Mouse (Mus musculus): ENCODE measurements around the gene Zswim1.
"Not testable (repeated sequence)": the region's sequence is repeated elsewhere in the genome, so short reads cannot be mapped to it uniquely, and the experiment has no call there.

The Zswim1 gene

DNA sequence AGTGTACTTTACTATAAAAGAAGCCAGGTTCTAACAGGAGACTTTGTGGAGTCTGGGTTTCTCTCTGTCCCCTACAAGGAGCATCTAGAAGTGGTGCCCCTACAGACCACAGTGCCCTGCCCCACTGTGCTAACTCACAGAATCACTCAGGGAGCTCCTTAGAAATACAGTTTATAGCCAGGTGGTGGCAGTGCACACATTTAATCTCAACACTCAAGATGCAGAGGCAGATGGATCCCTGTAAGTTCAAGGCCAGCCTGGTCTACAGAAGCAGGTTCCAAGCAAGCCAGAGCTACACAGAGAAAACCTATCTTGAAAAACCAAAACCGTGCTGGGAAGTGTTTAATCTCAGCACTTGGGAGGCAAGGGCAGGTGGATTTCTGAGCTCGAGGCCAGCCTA, 28.7 kb upstream of the Zswim1 start:
- no peak for DNase-seq

- DNase-seq: peak; percentile 85
Measured at GRCm38 (mm10) chr2:164794293-164794692, 28.2 kb upstream of the Zswim1 start.

- no peak for DNase-seq
Measured at GRCm38 (mm10) chr2:164795868-164796267, 26.6 kb upstream of the Zswim1 start.

DNA sequence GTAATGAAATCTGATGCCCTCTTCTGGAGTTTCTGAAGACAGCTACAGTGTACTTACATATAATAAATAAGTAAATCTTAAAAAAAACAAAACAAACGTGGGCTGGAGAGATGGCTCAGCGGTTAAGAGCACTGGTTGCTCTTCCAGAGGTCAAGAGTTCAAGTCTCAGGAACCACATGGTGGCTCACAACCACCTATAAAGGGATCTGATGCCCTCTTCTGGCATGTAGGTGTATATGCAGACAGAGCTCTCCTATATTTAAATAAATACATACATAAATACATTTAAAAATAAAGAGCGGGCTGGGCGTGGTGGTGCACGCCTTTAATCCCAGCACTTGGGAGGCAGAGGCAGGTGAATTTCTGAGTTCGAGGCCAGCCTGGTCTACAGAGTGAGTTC, 23.9 kb upstream of the Zswim1 start:
- not testable (repeated sequence) for DNase-seq

- DNase-seq: no peak
Measured at GRCm38 (mm10) chr2:164800252-164801004, 22.1 kb upstream of the Zswim1 start.

- no peak for DNase-seq
Measured at GRCm38 (mm10) chr2:164803201-164803920, 19.1 kb upstream of the Zswim1 start.

- no peak for DNase-seq
Measured at GRCm38 (mm10) chr2:164803921-164804313, 18.6 kb upstream of the Zswim1 start.

DNA sequence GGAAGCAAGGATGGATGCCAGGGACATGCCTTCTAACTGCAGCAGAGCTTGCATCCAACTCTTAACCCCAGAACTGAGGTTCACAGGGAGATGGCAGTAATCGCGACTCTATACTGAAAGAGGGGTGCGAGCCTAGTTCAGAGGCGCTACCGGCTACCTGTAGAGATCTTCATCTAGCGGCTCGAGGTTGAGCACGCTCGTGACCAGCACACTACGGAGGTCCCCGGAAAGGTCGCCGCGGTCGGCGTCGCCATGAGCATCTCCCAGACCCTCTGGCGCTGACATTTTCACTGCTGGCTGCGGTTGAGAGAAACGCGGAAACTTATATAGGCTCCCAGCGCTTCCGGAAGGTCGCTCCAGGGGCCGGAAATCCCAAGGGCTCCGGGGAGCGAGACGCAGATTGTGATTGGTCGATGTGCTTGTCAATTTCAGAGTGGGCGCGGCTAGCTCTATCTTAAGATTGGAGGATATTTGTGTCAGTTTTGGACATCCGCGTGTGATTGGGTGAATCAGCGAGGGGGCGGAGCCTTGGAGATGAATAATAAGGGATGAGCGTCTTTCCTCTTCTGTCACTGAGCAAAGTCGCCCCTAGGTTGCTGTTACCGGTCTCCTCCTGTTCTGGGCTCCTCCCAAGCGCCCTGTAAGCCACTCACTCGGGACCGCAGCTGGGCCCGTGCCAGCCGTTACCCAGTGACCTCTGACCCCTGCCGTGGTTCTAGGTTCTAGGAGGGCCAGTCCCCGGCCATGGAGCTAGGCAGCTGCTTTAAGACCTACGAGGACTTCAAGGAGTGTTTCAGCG, 17.8 kb upstream of the Zswim1 start, which contains the start of the genes Acot8 and Zswim3:
Gene Acot8, minus strand, starts transcription at position 350 of the 799 bp plus-strand sequence.
Gene Zswim3, plus strand, starts transcription at position 566 of the 799 bp plus-strand sequence.
- DNase-seq: peak; percentile 97 to 98

GRCm38 (mm10) chr2:164805332-164805718, 17.2 kb upstream of the Zswim1 start:
- DNase-seq: peak in 1 of 2 experiments; percentile 53

GRCm38 (mm10) chr2:164806614-164807013, 15.9 kb upstream of the Zswim1 start:
- DNase-seq: no peak

GRCm38 (mm10) chr2:164813557-164813956, 8.9 kb upstream of the Zswim1 start:
- no peak for DNase-seq

DNA sequence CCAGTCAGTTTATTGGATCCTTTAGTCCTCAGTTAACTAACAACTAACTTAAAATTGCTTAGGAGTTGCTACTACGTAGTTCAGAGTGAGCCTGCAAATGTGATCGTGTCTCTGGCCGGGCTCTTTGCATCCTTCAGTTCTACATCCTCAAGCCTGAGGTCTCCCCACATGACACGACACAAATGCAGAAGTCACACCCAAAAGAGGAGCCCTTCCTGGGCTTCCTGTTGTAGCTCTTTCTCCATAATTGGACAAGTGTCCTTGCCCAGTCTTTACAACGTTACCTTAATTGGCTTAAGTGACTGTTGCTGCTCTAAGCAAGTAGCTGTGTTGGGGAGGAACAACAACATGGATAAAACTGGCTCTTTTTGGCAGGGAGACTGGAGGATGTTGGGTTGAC, 7.1 kb upstream of the Zswim1 start:
- DNase-seq: no peak

GRCm38 (mm10) chr2:164815821-164816220, 6.7 kb upstream of the Zswim1 start:
- no peak for DNase-seq

DNA sequence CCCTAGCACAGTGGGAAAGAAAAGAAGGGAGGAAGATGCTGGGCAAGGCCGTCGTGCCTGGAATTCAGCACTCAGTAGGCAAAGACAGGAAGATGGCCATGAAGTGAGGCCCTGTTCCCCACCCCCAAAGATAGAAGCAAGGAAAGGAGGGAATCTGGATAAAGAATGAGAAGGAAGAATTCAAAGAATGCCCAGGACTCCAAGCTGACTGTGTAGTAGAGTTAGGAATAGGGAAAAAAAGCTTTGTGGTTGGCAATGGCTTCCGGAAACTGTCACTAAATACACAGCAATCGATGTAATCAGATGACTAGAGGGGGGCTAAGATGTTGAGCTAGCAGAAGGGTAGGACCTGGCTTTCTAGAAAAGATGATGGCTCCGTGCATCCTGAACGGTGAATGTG, 5.3 kb upstream of the Zswim1 start:
- no peak for DNase-seq

DNA sequence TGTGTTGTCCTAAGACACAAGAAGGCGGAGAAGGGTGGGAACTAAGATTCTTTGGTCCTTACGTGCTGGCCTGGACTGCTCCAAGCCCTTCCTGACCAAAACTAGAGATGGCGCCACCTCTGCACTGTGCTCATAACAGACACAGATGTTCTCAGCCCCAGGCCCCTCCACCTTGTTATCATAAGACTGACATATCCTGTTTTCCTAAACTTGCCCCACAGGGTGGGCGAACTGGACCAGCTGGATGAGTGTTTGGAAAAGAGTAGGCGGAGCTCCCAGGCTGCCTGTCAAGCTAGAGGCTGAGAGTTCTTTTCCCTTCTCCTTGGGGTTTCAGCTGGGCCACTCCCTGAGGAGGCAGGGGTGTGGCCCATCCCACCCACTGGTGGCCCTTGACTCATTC, 4.8 kb upstream of the Zswim1 start:
- DNase-seq: no peak

- DNase-seq: peak in 1 of 2 experiments; percentile 34
Measured at GRCm38 (mm10) chr2:164821060-164821459, 1.4 kb upstream of the Zswim1 start.

- DNase-seq: peak in 1 of 2 experiments; percentile 45
Measured at GRCm38 (mm10) chr2:164823181-164823585, 697 bp downstream of the Zswim1 start.

DNA sequence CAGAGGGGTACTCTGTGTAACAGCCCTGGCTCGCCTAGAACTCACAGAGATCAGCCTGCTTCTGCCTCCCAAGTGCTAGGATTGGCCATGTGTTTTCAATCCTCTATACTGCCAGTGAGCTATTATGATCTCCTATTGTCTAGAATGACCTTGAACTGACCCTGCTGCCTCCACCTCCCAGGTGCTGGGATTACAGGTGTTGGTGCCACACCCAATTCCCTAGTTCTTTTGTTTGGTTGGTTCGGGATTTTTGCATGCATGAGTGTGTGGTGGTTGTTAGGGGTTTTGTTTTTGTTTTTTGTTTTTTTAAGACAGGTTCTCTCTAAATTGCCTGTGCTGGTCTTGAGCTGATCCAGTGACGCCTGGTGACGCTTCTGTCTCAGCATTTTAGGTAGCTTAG, 1.5 kb downstream of the Zswim1 start:
- no peak for DNase-seq

DNA sequence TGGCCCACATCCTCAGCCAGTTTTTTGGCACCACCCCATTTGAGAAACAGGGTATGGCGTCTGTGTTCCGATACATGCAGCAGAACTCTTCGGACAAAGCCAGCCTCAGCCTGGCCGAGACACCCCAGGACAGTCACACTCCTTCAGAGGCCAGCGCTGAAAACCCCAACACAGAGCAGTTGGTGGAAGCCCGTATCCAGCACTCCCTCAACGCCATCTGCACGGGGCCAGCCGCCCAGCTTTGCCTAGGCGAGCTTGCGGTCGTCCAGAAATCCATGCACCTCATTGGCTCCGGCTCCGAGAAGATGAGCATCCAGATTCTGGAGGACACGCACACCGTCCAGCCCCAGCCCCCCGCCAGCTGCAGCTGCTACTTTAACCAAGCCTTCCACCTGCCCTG, 3.0 kb downstream of the Zswim1 start:
- DNase-seq: no peak

- no peak for DNase-seq
Measured at GRCm38 (mm10) chr2:164827146-164827850, 4.8 kb downstream of the Zswim1 start.

- DNase-seq: no peak
Measured at GRCm38 (mm10) chr2:164828437-164828836, 6.0 kb downstream of the Zswim1 start, which contains the start of gene Spata25. TSS of gene Spata25 (minus strand) at chr2:164828537.

DNA sequence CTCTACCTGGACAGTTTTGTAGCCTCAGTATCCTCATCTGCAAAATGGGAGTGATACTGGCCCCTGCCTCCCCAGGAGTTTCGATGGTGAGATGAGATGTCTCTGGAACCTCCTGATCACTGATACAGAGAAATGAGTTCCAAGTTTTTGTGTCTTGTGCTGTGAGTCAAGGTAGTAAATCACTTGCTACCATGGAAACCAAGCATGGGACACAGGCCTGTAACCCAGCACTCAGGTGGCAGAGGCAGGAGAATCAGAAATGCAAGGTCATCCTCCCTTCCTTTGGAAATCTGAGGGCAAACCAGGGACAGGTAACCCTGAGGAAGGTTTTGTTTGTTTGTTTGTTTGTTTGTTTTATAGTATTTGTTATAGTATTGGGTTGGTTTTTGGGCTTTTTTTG, 6.6 kb downstream of the Zswim1 start:
- no peak for DNase-seq

DNA sequence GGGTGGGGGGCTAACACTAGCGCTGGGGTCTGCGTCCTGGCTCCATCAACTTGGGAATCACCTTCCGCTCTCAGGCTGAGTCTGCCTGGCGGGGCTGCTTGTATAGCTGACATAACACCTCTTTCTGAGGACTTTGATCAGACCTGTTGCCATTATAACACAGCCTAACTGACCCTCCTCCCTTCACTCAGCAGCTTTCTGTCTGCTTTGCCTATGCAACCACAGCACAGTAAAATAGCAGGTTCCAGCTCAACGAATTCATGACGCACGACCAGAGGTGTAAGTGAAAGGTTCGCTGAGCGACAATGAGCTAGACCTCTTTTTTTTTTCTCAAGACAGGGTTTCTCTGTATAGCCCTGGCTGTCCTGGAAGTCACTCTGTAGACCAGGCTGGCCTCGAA, 8.5 kb downstream of the Zswim1 start:
- DNase-seq: no peak
